ENCODE assay signal across 13 mouse cellular contexts in the genomic region with DNA sequence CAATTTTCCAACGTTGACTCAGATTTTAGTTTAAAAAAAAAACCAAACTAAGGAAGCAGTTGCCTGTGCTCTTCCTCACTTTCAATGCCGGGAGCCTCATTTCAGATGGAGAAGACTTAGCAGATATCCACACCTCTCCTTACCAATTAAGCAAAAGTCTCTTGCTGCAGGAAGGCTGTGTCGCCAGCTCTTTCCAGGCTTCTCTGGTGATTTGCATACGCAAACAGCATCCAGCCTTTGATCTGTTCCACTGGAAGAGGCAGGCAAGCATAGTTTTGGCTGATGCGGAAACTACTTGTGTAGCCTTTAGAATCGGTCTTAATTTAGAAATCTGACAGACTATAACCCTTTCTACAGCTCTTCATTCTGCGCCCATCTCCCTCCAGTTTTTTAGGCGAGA.
A peak's percentile ranks its signal among the peaks of the same experiment; 100 is the strongest.
DNase-seq lines count a peak whose midpoint lies in the region; ATAC-seq lines count a peak whose summit lies in the region.
"Had no signal": no experiment of that assay in that cellular context is flagged by ENCODE, and none has a peak within 500 bp of the region (broad histone marks: within the 10 kb centered on the region; RNA-seq: fewer than 3 reads in every experiment).

No protein-coding gene starts in this region.

- H3K9ac ChIP-seq in forebrain, embryonic 14.5 days (ENCODE audit: low read length), result no peak overlapping the region
- no peak overlapping the region for H3K9ac ChIP-seq in forebrain, embryonic 12.5 days
- no peak overlapping the region for H3K9ac ChIP-seq in hindbrain, embryonic 15.5 days
- no peak overlapping the region for H3K9ac ChIP-seq in midbrain, embryonic 15.5 days
- H3K9ac ChIP-seq in midbrain, embryonic 13.5 days (replicated peaks), result no peak overlapping the region
- H3K9ac ChIP-seq in limb, embryonic 13.5 days, result no peak overlapping the region
- H3K9ac ChIP-seq: midbrain, embryonic 12.5 days had no signal

- H3K36me3 ChIP-seq in forebrain, embryonic 14.5 days (ENCODE audit: control insufficient read depth, insufficient read depth, low read length), result no peaks in the 10 kb centered on the region
- no peaks in the 10 kb centered on the region for H3K36me3 ChIP-seq in forebrain, embryonic 12.5 days (replicated peaks)
- H3K36me3 ChIP-seq in hindbrain, embryonic 15.5 days, result no peaks in the 10 kb centered on the region
- H3K36me3 ChIP-seq in hindbrain, embryonic 10.5 days, result no peaks in the 10 kb centered on the region
- H3K36me3 ChIP-seq in midbrain, embryonic 15.5 days (replicated peaks), result no peaks in the 10 kb centered on the region
- no peaks in the 10 kb centered on the region for H3K36me3 ChIP-seq in midbrain, embryonic 13.5 days
- H3K36me3 ChIP-seq in limb, embryonic 13.5 days, result no peaks in the 10 kb centered on the region
- H3K36me3 ChIP-seq: heart, embryonic 10.5 days; midbrain, embryonic 12.5 days had no signal

- ATAC-seq in forebrain, embryonic 14.5 days, result no peak
- ATAC-seq in forebrain, embryonic 12.5 days (ENCODE audit: low FRiP score), result no peak
- ATAC-seq in hindbrain, embryonic 15.5 days (ENCODE audit: low FRiP score, low read depth), result no peak
- ATAC-seq in midbrain, embryonic 15.5 days (replicated peaks), result no peak
- no peak for ATAC-seq in midbrain, embryonic 13.5 days
- ATAC-seq in limb, embryonic 13.5 days (ENCODE audit: low FRiP score, low read depth), result no peak

- whole genome bisulfite sequencing in forebrain, embryonic 14.5 days, result 34% methylated on average over 8 of the region's 8 CpGs
- WGBS in forebrain, embryonic 12.5 days, result 66% methylated on average over 8 of the region's 8 CpGs
- 67% methylated on average over 8 of the region's 8 CpGs for WGBS in hindbrain, embryonic 15.5 days
- WGBS in hindbrain, embryonic 10.5 days, result 71% methylated on average over 8 of the region's 8 CpGs
- 56% methylated on average over 8 of the region's 8 CpGs for WGBS in midbrain, embryonic 15.5 days
- 60% methylated on average over 8 of the region's 8 CpGs for WGBS in midbrain, embryonic 13.5 days
- WGBS in limb, embryonic 13.5 days, result 69% methylated on average over 8 of the region's 8 CpGs

- DNase-seq in forebrain, embryonic 14.5 days (ENCODE audit: low spot score), result peak; percentile 55
- DNase-seq in hindbrain, embryonic 10.5 days (ENCODE audit: low spot score), result no peak
- DNase-seq in layer of hippocampus, adult 11-12 months (ENCODE audit: low spot score), result no peak
- DNase-seq: gastrocnemius, postnatal 25 days; thymus, adult 18-20 months had no signal

- no peak overlapping the region for H3K27ac ChIP-seq in forebrain, embryonic 14.5 days (ENCODE audit: low read depth, low read length)
- H3K27ac ChIP-seq in forebrain, embryonic 12.5 days, result no peak overlapping the region
- peak overlapping the region; percentile 58; the same call in 1 of the 2 replicates for H3K27ac ChIP-seq in hindbrain, embryonic 15.5 days (replicated peaks)
- H3K27ac ChIP-seq in hindbrain, embryonic 10.5 days, result no peak overlapping the region
- H3K27ac ChIP-seq in midbrain, embryonic 15.5 days, result peak overlapping the region; percentile 62; the same call in 1 of the 2 replicates
- no peak overlapping the region for H3K27ac ChIP-seq in midbrain, embryonic 13.5 days
- no peak overlapping the region for H3K27ac ChIP-seq in limb, embryonic 13.5 days
- H3K27ac ChIP-seq: heart, embryonic 10.5 days; midbrain, embryonic 12.5 days had no signal

- no peaks in the 10 kb centered on the region for H3K27me3 ChIP-seq in forebrain, embryonic 14.5 days (replicated peaks; ENCODE audit: control insufficient read depth, insufficient read depth, low read length)
- no peaks in the 10 kb centered on the region for H3K27me3 ChIP-seq in forebrain, embryonic 12.5 days
- no peaks in the 10 kb centered on the region for H3K27me3 ChIP-seq in hindbrain, embryonic 15.5 days
- no peaks in the 10 kb centered on the region for H3K27me3 ChIP-seq in hindbrain, embryonic 10.5 days (ENCODE audit: insufficient read depth, poor library complexity, severe bottlenecking)
- H3K27me3 ChIP-seq in midbrain, embryonic 15.5 days (replicated peaks), result no peaks in the 10 kb centered on the region
- H3K27me3 ChIP-seq in midbrain, embryonic 13.5 days, result no peaks in the 10 kb centered on the region
- H3K27me3 ChIP-seq in limb, embryonic 13.5 days, result peaks cover 12% of the 10 kb centered on the region; the same call in 1 of the 2 replicates
- H3K27me3 ChIP-seq: CH12.LX had no signal

- no peaks in the 10 kb centered on the region for H3K9me3 ChIP-seq in forebrain, embryonic 14.5 days (replicated peaks; ENCODE audit: control insufficient read depth, low read length)
- no peaks in the 10 kb centered on the region for H3K9me3 ChIP-seq in forebrain, embryonic 12.5 days
- H3K9me3 ChIP-seq in hindbrain, embryonic 15.5 days, result no peaks in the 10 kb centered on the region
- H3K9me3 ChIP-seq in hindbrain, embryonic 10.5 days, result no peaks in the 10 kb centered on the region
- H3K9me3 ChIP-seq in midbrain, embryonic 15.5 days, result no peaks in the 10 kb centered on the region
- no peaks in the 10 kb centered on the region for H3K9me3 ChIP-seq in midbrain, embryonic 13.5 days
- no peaks in the 10 kb centered on the region for H3K9me3 ChIP-seq in limb, embryonic 13.5 days
- H3K9me3 ChIP-seq: heart, embryonic 10.5 days; midbrain, embryonic 12.5 days had no signal

- H3K4me2 ChIP-seq in forebrain, embryonic 14.5 days (ENCODE audit: low read length), result no peak overlapping the region
- no peak overlapping the region for H3K4me2 ChIP-seq in forebrain, embryonic 12.5 days
- H3K4me2 ChIP-seq in hindbrain, embryonic 15.5 days, result no peak overlapping the region
- no peak overlapping the region for H3K4me2 ChIP-seq in midbrain, embryonic 15.5 days
- H3K4me2 ChIP-seq in midbrain, embryonic 13.5 days (replicated peaks), result no peak overlapping the region
- H3K4me2 ChIP-seq in limb, embryonic 13.5 days (replicated peaks), result peak overlapping the region; percentile 51
- H3K4me2 ChIP-seq: midbrain, embryonic 12.5 days had no signal

- no peaks in the 10 kb centered on the region for H3K4me1 ChIP-seq in forebrain, embryonic 14.5 days (ENCODE audit: control insufficient read depth, insufficient read depth, low read length)
- 0 out of 2 replicates have a peak, but pooled peaks cover 4% of the 10 kb centered on the region for H3K4me1 ChIP-seq in forebrain, embryonic 12.5 days
- H3K4me1 ChIP-seq in hindbrain, embryonic 15.5 days (replicated peaks), result 0 out of 2 replicates have a peak, but pooled peaks cover 9% of the 10 kb centered on the region
- no peaks in the 10 kb centered on the region for H3K4me1 ChIP-seq in hindbrain, embryonic 10.5 days (replicated peaks)
- H3K4me1 ChIP-seq in midbrain, embryonic 15.5 days, result peaks cover 4% of the 10 kb centered on the region; the same call in 1 of the 2 replicates
- no peaks in the 10 kb centered on the region for H3K4me1 ChIP-seq in midbrain, embryonic 13.5 days (replicated peaks)
- H3K4me1 ChIP-seq in limb, embryonic 13.5 days, result peaks cover 15% of the 10 kb centered on the region; the same call in 1 of the 2 replicates

- no peak overlapping the region for H3K4me3 ChIP-seq in forebrain, embryonic 14.5 days (ENCODE audit: low read depth, low read length)
- H3K4me3 ChIP-seq in forebrain, embryonic 12.5 days (replicated peaks), result no peak overlapping the region
- no peak overlapping the region for H3K4me3 ChIP-seq in hindbrain, embryonic 15.5 days
- no peak overlapping the region for H3K4me3 ChIP-seq in hindbrain, embryonic 10.5 days
- no peak overlapping the region for H3K4me3 ChIP-seq in midbrain, embryonic 15.5 days
- no peak overlapping the region for H3K4me3 ChIP-seq in midbrain, embryonic 13.5 days (replicated peaks)
- H3K4me3 ChIP-seq in limb, embryonic 13.5 days, result no peak overlapping the region
- H3K4me3 ChIP-seq: heart, embryonic 10.5 days; midbrain, embryonic 12.5 days had no signal

Comparison
In these comparisons a context has a peak if more than half of its experiments do, and no peak if none do; other contexts are left out.
1. H3K27ac ChIP-seq: peak in hindbrain, embryonic 15.5 days (single experiment) and midbrain, embryonic 15.5 days (single experiment); none in forebrain, embryonic 14.5 days (single experiment), forebrain, embryonic 12.5 days (single experiment), hindbrain, embryonic 10.5 days (single experiment), midbrain, embryonic 13.5 days (single experiment) and limb, embryonic 13.5 days (single experiment).